Mouse (Mus musculus) stomach, postnatal 0 days (tissue): Measurements from ENCODE around the gene Gmfg.
A peak's percentile ranks its signal among the peaks of the same experiment; 100 is the strongest.

Source experiments
- CTCF ChIP-seq: IDR thresholded peaks from 2 replicates; pipeline ENCODE4 v1.5.1; 2016; ENCODE audit warnings: antibody characterized with exemption, low read depth, mild to moderate bottlenecking, moderate library complexity
- EP300 ChIP-seq: optimal IDR thresholded peaks from 2 replicates; pipeline ENCODE3; 2016; ENCODE audit warnings: antibody characterized with exemption

- TF ChIP-seq EP300 = no peak
- TF ChIP-seq CTCF = peak; percentile 28; the same call in 1 of the 2 replicates
These were observed 24.4 kb upstream of the Gmfg start for GRCm38 (mm10) chr7:28412826-28413225.
